Comparison of ENCODE assay signal across 8 mouse cellular contexts in the genomic region with DNA sequence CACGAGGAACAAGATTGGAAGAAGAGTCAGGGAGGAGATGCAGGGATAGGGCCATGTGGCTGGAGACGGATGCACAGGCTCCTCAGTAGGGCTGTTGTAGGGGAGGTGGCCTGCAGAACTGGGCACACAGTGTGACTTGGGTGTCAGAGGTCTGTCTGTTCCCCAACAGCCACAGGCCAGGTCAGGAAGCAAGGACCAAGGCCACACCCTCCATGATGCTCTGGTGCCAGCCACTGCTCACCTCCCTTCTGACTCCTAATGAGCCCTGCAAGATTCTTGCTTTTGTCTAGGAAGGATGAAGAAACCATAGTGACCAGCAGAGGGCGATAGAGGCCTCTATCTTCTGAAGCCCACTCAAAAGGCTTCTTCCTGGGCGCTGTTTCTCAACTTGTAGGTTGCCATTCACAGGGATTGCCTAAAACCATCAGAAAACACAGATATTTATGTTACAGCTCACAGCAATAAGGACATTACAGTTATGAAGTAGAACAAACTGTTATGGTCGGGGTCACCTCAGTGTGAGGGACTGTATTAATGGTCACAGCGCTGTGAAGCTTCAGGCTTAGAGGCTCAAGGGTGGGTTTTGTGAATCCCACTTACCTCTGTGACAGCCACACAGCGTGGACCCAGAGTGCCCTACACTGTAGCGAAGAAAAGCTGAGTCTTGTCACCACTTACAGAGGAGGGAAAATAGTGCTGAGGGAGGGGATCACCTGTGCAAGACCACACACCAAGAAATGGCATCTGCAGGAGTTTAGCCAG. TPM values are rescaled to one million over a fixed set of nuclear protein-coding genes. Genes with fewer than 3 reads are reported as not detected.
DNase-seq lines count a peak whose midpoint lies in the region; ATAC-seq and TF ChIP-seq lines count a peak whose summit lies in the region.

No protein-coding gene starts in this region.

- ATAC-seq in forebrain, embryonic 12.5 days (ENCODE audit: low FRiP score), result peak; percentile 73
- no peak for ATAC-seq in limb, embryonic 14.5 days (ENCODE audit: low FRiP score, low read depth)

- H3K4me3 ChIP-seq in forebrain, embryonic 12.5 days (replicated peaks), result no peak overlapping the region
- no peak overlapping the region for H3K4me3 ChIP-seq in limb, embryonic 14.5 days (replicated peaks; ENCODE audit: low read length)

- no peak overlapping the region for H3K4me2 ChIP-seq in forebrain, embryonic 12.5 days
- H3K4me2 ChIP-seq in limb, embryonic 14.5 days (replicated peaks; ENCODE audit: low read depth, low read length, severe bottlenecking), result no peak overlapping the region

- no peak overlapping the region for H3K27ac ChIP-seq in forebrain, embryonic 12.5 days
- H3K27ac ChIP-seq in limb, embryonic 14.5 days (replicated peaks; ENCODE audit: low read depth, low read length), result no peak overlapping the region

- H3K36me3 ChIP-seq in forebrain, embryonic 12.5 days (replicated peaks), result peaks cover 23% of the 10 kb centered on the region
- peaks cover 97% of the 10 kb centered on the region for H3K36me3 ChIP-seq in limb, embryonic 14.5 days (ENCODE audit: control insufficient read depth, insufficient read depth, low read length)

- H3K27me3 ChIP-seq in forebrain, embryonic 12.5 days, result no peaks in the 10 kb centered on the region
- no peaks in the 10 kb centered on the region for H3K27me3 ChIP-seq in limb, embryonic 14.5 days (ENCODE audit: control insufficient read depth, insufficient read depth, low read length)

- H3K4me1 ChIP-seq in forebrain, embryonic 12.5 days, result no peaks in the 10 kb centered on the region
- no peaks in the 10 kb centered on the region for H3K4me1 ChIP-seq in limb, embryonic 14.5 days (ENCODE audit: control insufficient read depth, insufficient read depth, low read length)

- WGBS in forebrain, embryonic 12.5 days, result 64% methylated on average over 8 of the region's 8 CpGs
- 61% methylated on average over 8 of the region's 8 CpGs for WGBS in limb, embryonic 14.5 days

- no peak for TF ChIP-seq POLR2A in limb, embryonic 14.5 days (IDR thresholded peaks at IDR 0.05; ENCODE audit: borderline replicate concordance, extremely low read depth, insufficient read depth, insufficient read length)

- H3K9ac ChIP-seq in forebrain, embryonic 12.5 days, result no peak overlapping the region
- H3K9ac ChIP-seq in limb, embryonic 14.5 days (ENCODE audit: low read depth, low read length, severe bottlenecking), result no peak overlapping the region

- no peaks in the 10 kb centered on the region for H3K9me3 ChIP-seq in forebrain, embryonic 12.5 days
- H3K9me3 ChIP-seq in limb, embryonic 14.5 days (ENCODE audit: control insufficient read depth, low read length), result no peaks in the 10 kb centered on the region

- peak; percentile 69 for DNase-seq in right cerebral cortex, adult 18-20 months
- DNase-seq in right cerebral cortex, postnatal 25 days, result no peak
- DNase-seq in c-Kit-positive CD71-positive TER-119-negative erythroid progenitor cells, embryonic 14.5 days (ENCODE audit: low read depth), result peak; percentile 58
- peak; percentile 85 for DNase-seq in hindlimb bud, embryonic 11.5 days (ENCODE audit: extremely low spot score, low read depth, low spot score)
- DNase-seq in limb, embryonic 14.5 days (ENCODE audit: low spot score), result peak; percentile 87
- peak; percentile 77 for DNase-seq in naive thymus-derived CD4-positive, alpha-beta T cell, adult 2 months (ENCODE audit: low read depth)
- DNase-seq in thymus, postnatal 25 days, result peak; percentile 71

RNA-seq across cellular contexts. Expression of a gene that starts 23.6 kb away (rescaled TPM):
- polyA plus RNA-seq in forebrain, embryonic 12.5 days (2016; fragmentation: Nextera tagmentation; extraction: Ambion mirVana), result 0.50 and 0.79 TPM in 2 replicates
- polyA plus RNA-seq in limb, embryonic 14.5 days (2012; rRNA removed), result not detected in 2 replicates
- 0.19 and 0.36 TPM in 2 replicates for polyA plus RNA-seq in limb, embryonic 14.5 days (2014; fragmentation: Nextera tagmentation; extraction: Ambion mirVana)
